Mouse (Mus musculus): ENCODE measurements at regions not wholly inside any gene's neighbourhood (a gene's known extent, or its start where the extent isn't known, plus 50 kb on each side); places are given as distances from the start of the nearest gene placed in this dataset.

DNA sequence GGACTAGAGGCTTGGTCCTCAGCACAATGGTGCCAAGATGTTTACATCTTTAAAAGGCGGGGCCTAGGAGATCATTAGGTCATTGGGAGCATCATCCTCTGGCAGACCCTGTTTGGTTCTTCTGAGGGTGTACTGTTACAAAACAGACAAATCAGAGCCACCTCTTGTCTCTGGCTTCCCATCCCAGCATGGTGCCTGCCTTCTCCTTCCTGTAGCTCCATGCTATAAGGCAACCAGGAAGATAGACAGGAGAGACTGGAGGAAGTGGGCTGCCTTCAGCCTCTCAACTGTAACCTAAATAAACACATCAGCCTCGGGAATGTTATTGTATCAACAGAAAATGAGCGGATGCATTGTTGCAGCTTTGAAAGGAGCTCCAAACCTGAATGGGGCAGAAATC, 529.8 kb upstream of the Gm765 start:
- DNase-seq (ENCODE audit: low spot score in 2 of 2), result no peak

DNA sequence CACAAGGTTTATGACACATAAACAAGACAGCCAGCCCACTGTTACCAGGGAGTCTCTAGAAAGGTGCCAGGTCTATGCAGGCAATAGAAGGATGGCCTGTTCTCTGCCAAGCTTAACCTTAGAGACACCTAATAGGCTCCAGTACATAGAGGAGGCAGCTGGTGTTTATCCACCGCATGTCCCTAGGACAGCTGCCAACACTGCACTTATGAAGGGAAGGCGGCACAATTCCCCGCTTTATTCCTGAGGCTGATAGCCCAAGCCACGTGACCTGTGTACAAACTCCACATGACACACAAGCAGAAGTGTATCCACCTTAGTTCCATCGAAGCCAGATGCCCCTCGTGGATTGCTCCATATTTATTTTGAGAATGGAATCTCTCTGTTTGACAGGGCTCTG, 527.2 kb upstream of the Gm765 start:
- DNase-seq (ENCODE audit: low spot score in 2 of 2), result no peak

DNA sequence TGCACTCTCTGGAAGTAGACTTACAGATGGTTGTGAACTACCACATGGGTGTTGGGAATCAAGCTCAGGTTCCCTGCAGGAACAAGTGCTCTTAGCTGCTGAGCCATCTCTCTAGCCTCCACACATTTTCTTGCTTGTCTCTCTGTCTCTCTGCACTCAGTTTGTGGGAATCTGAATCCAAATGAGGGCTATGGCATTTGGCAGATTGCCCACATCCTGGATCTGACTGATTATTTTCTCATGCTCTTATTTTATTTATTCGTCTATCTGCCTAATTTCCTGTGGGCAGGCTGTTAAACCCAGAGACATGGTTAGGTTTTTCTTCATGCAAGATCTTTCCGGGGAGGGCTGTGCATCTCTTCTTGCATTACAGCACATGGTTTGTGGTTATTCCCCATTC, 521.8 kb upstream of the Gm765 start:
- no peak for DNase-seq (ENCODE audit: low spot score in 2 of 2)

DNA sequence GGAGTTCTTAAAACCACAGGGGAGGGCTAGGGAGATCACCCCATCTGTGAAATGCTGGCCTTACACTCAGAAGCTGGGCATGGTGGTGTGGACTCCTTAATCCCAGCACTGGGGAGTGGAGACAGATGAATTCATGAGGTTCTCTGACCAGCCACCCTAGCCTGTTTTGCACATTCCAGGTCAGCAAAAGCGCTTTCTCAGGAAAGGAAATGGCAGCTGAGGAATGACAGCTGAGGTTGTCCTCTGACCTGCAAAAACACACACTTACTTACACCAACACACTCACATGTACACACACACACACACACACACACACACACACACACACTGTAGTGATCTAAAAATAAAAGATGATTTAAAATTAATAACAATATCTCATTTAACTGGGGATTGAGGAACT, 513.4 kb upstream of the Gm765 start:
- DNase-seq (ENCODE audit: low spot score in 2 of 2), result no peak

DNA sequence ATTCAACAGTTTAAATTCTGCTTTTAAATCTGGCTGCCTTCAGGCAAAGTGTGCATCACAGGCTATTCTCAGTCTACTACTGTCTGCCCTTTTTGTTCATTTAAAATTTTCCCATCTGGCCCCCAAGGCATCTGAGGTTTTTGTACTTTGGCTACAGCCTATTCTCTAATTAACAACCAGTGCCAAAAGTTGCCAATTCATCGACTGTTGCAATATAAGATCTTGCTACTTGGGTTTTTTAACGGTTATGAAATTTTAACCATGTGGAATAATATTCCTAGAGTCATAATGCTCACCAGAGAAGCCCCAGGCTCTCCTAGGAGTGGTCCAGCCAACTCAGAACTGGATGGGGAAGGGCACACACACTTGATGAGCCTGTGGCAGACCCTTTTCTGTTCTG, 508.4 kb upstream of the Gm765 start:
- DNase-seq (ENCODE audit: low spot score in 2 of 2), result no peak

DNA sequence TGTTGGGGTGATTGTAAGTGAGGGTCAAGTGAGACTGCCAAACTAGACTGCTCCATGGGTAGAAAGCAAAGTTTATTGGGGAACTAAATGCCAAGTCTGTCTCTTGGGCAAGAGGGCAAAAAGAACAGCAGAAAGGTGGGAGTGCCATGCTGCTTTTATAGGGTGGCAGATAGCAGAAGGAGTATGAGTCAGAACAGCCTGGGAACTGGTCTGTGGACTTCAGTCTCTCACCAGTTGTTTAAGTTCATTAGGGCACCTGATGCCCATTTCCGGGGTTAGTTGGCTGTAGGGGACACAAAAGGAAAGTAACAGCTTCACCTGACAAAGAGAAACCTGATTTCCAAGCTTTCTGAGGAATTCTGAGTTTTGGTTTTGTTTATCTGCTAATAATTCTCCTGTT, 506.3 kb upstream of the Gm765 start:
- DNase-seq (ENCODE audit: low spot score in 2 of 2), result no peak

DNA sequence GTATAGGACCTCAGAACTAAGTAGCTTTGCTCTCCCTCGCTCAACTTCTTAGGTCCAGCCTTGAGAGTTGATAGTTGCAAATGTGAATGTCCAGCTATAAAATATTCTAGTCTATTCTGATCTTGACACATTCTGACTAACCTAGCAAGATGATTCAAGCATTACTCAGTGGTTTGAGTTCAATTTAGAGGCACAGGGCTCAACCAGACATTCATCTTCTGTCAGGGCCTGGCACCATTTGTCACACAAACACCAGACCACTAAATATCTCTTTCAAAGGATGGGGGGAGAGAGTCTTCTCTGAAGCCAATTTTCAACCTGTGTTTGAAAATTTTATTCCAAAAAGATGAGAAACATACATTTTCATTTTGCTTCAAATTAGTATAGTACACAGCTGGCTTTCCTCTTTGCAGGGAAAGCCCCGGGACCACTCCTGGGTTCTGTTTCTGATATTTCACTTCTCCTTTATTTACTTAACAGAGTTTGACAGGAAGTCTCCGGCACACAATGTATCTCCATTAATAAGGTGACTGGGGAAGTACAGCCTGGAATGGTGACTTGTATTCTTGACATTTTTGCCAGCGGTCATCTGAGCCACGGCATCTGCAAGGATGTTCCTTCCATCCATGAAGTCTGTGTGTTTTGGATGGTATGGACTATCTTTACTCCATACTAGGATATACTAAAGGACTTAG, 503.6 kb upstream of the Gm765 start:
- no peak for DNase-seq (ENCODE audit: low spot score in 2 of 2)

DNA sequence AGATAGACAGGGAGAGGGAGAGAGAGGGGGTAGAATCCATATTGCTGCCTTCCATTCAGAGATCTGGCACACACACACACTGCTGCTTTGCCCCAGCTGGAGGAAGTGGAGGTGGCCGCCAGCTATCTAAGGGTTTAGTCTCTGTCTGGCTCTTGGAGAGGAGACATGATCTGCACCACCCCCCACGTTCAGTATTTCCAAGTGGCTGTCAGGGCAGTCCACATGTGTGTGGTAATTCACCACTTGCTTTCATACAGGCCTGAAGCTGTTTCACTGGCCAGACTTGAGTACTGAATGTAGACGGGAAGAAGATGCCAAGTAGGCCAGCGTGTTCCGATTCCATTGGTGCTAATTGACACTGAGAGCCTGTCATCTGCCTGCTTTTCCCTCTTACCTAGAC, 501.0 kb upstream of the Gm765 start:
- peak; percentile 3 to 4 for DNase-seq (ENCODE audit: low spot score in 2 of 2)

DNA sequence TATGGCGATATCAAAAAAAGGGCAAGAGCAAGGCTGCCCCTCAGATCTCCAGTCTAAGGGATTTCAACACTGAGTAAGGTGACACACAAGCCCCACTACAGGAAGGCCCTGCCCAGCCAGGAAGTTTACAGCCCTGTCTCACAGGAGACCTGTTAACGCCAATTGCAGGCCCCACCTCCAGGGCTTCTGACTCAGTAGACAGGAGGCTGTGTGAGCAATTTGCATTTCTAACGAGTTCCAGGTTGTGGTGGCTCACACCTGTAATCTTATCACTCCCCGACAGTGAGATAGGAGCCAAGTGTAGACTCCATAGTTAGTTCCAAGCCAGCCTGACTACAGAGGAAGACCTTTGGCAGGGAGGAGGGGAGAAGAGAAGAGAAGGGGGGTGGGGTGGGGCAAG, 500.4 kb upstream of the Gm765 start:
- DNase-seq (ENCODE audit: low spot score in 2 of 2), result no peak

DNA sequence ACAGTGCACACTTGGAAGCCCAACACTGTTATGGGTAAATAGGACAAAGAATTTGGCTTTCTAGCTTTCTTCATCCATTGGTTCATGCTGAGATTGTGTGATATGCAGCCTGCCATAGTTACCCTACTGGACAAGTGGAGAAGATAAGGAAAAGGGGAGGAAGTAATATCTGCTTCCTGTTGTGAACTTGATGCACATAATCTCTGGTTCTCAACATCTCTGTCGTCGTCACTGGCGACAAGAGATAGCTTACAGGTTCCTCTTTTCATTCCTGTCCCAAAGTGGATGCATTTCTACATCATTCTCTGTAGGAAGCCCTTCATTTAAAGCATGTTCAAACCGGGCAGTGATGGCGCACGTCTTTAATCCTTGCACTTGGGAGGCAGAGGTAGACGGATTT, 491.4 kb upstream of the Gm765 start:
- no peak for DNase-seq (ENCODE audit: low spot score in 2 of 2)

DNA sequence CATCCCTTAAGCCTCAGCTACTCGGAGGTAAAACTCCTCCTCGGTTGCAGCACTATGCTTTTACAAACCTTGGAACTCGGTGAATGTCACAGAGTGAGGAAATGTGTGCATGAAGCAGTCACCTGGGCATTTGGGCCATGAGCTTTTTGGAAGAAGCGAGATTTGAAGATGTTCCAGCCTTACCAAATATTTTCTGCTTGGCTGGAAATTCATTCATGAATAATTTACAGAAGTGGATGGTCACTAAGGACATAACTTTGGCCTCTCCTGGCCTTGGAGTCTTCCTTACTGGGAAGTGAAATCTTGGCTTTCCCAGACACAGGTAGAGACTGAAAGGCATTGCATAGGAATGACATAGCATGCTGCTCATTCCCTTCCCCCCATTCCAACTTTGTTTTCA, 487.6 kb upstream of the Gm765 start:
- no peak for DNase-seq (ENCODE audit: low spot score in 2 of 2)

DNA sequence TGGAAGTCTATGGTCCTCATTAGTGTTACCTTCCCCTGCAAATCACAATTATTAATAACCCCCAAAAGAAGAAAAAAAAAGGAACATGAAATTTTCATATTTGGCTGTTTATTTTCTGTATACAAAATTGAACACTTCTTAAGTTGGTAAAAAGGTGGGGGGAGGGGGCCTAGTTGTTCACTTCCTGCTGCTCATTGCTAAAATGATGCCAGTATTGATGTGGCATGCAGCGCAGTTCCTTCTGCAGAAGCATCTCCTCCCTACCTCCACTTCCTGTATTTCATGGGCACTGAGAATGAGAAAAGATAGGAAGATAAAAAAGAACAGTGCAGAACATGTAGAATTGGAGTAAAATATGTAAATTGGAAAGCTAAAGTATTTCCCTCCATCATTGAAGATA, 465.5 kb upstream of the Gm765 start:
- DNase-seq (ENCODE audit: low spot score in 2 of 2), result no peak

DNA sequence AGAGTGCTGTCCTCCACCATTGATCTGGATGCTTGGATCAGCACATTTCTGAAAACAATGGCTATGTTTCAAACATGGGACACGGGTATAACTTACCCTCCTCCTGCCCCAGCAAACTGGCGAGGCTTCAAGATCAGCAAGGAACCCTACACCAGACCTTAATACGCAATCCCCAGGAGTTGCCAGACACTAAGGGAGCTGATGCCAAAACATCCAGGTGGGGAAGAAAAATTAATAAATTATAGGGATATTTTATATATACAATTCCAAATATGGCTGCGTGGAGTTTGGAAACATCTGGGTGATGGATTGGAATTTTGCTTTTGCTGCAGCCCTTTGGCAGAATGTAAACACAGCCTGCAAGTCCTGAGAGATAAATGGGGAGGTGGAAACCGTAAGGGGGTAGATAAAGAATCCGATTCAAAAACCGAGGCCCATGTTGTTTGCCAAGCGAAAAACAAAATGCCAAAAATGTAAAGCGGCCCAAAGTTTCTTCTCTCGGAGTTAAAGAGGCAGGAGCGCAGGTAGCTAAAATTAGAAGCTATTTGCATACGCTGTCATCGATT, 460.9 kb upstream of the Gm765 start:
- no peak for DNase-seq (ENCODE audit: low spot score in 2 of 2)

DNA sequence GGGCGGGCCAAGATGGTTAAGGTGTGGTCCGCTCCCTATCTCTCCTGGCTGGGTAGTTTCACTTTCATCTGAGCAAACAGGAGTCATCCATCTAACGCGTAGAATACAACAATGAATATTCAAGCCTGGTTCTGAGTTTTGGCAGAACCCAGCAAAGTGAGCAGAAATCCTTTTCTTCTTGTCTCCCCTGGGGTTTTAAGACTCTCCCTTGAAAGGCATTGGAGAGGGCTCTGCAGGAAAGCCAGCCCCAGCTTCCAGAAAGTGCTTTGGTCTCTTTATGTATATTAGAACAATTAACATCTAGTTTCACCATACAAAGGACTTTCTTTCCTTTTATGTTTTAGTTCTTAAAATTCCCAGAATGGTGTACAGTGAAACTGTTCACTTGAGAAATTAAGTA, 458.5 kb upstream of the Gm765 start:
- no peak for DNase-seq (ENCODE audit: low spot score in 2 of 2)

DNA sequence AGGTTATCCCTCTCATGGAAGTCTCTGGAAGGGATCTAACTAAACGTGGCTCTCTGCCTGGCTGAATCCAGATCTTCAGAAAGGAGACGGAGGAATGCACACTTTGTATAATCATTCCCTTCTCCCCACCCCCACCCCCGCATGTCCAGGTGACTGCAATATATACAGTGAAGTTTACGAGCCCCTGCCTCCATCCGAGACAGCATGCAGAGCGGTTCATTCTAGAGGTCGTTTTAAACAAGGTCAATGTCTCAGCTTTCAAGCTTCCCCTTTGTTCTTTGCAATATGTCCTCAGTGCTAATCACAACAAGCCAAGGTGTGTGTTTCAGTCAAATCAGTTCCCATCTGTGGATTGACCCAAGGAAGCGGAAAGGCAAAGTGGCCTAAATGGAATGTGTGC, 457.5 kb upstream of the Gm765 start:
- DNase-seq (ENCODE audit: low spot score in 2 of 2), result no peak

DNA sequence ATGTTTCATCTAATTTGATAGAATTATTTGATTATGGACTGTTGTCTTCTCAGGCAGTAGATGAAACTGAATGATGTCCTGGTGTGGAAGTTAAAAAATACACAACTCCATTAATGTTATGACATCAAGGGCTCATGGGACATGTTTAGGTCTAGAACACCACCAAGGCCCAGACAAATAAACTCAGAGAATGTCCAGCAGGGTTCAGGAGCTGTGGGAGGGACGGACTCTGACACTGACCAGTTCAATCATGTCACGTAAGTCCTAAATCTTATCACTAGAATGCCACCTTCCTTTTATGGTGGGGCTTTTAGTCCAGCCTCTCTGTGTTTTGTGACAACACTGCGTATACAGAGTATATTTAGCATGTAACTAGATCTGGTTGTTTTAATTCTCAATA, 455.2 kb upstream of the Gm765 start:
- no peak for DNase-seq (ENCODE audit: low spot score in 2 of 2)

DNA sequence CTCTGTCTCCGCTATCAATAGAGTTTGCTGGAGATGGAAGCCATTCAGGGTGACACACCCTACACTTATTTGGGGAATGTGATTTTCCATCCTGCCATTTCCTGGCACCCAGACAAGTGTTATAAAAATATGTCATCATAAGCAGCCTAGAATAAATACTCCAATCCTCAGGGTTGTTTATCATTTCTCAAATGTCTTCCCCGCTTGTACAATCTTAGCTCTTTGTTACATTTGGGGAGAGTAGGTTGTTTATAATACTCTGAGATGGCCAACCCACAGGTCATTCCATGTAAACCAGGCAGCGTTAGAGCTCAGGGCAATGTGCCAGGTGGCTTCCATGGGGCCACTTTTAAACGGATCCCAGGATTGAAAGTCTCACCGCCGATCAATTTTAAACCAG, 454.8 kb upstream of the Gm765 start:
- DNase-seq (ENCODE audit: low spot score in 2 of 2), result peak in 1 of 2 experiments; percentile 17

DNA sequence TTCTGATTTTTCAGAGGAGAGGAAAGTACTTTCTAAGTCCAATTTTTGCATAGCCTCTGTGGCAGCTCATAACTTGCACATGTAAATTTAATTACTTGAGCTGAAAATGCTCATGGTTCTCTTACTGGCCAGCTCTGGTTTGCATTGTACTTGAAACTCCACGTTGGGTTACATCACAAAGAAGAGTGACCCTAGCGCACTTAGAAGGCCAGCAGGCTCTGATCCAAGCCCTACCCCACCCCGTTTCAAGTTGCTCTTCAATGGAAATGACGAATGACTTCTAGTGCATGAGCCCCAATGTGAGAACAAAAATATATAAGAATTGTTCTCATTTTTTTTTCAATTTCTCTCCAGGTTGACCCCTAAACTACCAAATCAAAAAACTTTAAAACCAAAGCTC, 454.1 kb upstream of the Gm765 start:
- DNase-seq (ENCODE audit: low spot score in 2 of 2), result no peak

DNA sequence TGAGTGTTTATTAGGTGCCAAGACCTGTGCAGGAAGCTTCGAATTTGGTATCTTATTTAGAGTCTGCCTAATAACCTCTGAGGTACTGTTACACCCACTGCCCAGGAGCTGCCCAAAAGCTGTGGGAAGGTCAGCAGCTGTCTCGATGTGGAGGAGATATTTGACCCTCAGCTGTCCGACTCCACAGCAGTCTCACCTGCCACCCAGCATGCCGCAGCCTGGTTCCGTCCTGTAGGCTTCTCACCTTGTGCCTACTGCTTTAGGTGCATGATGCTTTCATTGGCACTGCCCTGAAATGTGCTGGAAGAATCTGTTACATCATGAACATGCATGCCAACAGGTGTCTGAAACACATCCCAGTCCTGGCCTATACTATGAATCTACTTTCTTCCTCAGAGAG, 444.9 kb upstream of the Gm765 start:
- no peak for DNase-seq (ENCODE audit: low spot score in 2 of 2)

DNA sequence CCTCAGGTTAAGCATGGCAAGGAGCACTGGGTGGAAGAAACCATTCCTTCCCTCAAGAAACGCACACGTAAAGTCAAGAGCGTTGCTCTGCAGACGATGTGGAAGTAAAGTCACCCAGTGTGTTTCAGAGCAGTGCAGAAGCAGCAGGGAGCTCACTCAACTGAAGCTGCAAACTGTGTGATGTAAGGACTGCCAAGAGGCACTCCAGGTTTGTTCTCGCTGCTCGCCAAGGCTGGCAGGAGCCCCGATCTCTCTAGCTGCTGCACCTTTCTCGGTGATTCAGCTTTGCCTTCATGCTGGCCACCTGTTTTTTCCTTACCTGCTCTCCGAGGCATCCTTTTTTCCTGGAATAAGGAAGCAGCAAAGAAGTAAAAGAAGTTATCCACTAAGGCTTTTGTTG, 439.5 kb upstream of the Gm765 start:
- no peak for DNase-seq (ENCODE audit: low spot score in 2 of 2)

DNA sequence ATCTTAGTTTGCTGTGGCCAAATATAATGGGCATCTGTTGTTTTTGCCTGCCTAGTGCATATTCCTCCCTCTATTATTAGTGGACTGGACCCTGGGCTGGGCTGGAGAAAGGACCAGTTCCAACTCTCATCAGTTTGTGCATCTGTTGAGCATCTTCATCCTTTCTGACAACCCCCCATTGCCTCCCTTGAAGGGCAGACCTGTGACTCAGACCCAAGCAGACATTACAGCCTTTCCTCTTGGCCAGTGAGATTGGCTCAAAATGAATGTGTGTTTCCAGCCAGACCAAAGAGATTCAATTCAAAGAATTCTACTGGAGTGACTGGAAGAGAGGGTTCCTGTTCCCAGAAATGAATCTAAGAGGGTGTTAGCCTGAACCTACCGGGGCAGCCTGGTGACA, 433.2 kb upstream of the Gm765 start:
- no peak for DNase-seq (ENCODE audit: low spot score in 2 of 2)

DNA sequence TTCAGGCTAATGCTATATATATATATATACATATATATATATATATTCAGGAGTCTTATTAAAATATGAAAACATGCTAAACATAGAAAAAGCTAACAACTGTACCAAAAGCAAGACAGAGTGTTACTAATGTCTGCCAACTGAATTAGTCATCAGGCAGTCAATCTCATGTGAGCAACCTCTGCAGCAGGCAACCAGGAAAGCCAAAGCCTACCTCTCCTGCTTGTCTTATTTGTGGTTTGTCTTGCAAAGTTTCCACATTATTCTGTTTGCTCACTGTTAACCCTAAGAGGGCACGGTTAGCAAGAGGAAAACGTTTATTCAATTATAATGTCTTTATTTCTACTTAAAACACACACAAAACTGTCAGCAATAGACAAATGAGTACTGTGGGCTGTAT, 427.4 kb upstream of the Gm765 start:
- DNase-seq (ENCODE audit: low spot score in 2 of 2), result peak in 1 of 2 experiments; percentile 17

DNA sequence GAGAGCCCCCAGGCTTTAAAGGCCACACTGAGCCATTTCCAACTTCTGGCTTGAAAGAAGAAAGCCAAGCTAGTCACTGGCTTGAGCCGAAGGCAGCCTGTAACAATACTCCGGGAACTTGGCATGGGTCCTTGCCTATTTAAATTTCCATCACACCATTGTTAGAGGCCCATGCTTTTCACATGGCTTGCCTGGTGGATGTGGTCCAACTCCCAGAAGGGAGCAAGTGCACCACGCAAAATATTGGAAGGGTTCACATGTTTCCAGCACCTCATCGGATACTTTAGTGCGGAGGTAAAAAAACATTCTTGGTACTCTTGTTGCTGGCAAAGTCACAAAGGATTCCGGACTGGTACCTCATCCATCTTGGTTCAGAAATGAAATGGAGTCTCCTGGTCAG, 426.8 kb upstream of the Gm765 start:
- peak in 1 of 2 experiments; percentile 31 for DNase-seq (ENCODE audit: low spot score in 2 of 2)

DNA sequence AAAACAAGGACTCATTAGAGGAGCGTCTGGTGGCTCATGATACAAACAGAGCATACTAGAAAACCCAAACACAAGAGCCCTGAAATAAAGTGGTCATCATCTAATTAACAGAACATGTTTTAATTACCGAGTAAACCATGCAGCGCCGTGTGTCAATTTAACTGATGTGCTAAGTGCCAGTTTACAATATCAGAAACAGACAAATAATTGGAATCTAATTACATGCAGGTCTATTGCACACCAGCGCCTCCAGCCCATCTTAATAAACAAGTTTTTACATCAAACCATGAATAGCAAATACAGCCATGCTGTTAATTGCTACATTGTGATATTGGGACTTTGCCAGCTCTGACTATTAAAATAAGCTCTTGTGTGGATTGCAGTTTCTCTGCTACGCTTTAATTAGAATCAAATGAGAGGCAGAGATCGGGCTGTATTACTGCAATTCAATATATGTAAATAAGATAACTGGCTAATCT, 425.3 kb upstream of the Gm765 start:
- DNase-seq (ENCODE audit: low spot score in 2 of 2), result no peak
